Mouse (Mus musculus) thymus, adult 2 months (tissue): ENCODE measurements around the gene Elf1.

Experiments
- CTCF ChIP-seq: fragments of 200-500 bp; IDR thresholded peaks from 2 replicates; pipeline ENCODE4 v1.5.1; 2012; ENCODE audit warnings: mild to moderate bottlenecking, control low read depth, low read length, moderate library complexity, borderline replicate concordance; ENCODE audit not compliant: control insufficient read depth, poor library complexity, insufficient read depth; ENCODE audit errors: extremely low read depth
- POLR2A ChIP-seq: fragments of 200-500 bp; IDR thresholded peaks from 2 replicates; pipeline ENCODE4 v1.6.1; 2012; ENCODE audit warnings: mild to moderate bottlenecking, low read length, control low read depth, moderate library complexity; ENCODE audit not compliant: control insufficient read depth, poor library complexity, insufficient read depth; ENCODE audit errors: extremely low read depth

DNA sequence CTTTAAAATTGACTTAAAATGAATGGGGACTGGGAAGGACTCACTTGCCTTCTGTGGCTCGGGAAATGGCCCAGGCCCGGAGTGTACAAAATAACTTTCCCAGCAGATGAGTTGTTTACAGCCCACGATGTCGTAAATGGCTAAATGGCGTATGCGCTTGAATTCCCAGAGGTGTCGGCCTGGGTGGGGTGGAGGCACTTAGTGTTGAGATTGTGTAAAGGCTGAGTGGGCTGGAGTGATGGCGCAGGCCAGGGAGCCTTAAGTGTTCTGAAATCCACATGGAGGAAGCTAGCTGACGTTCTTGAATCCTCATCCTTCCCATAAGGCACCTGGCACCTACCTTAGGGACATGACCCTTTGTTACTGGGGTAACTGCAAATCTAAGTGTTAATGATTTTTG lies 7.5 kb downstream of the Elf1 start:
- TF ChIP-seq POLR2A: no peak
- no peak for TF ChIP-seq CTCF
